Mouse (Mus musculus) heart, adult 2 months (tissue): ENCODE data around the gene Mroh8. TPM values are rescaled to one million over a fixed set of nuclear protein-coding genes. Genes with fewer than 3 reads are reported as not detected.
"Not testable (repeated sequence)": the region's sequence is repeated elsewhere in the genome, so short reads cannot be mapped to it uniquely, and the experiment has no call there.

Source experiments
- DNase-seq, 2 experiments: peaks; one replicate each; pipeline ENCODE4 v3.0.0; 2021
- H3K27ac ChIP-seq: fragments of 200-600 bp; 2 replicates; pipeline ENCODE4 v1.8.1; 2022
- H3K27me3 ChIP-seq: fragments of 200-500 bp; 2 replicates; pipeline ENCODE4 v1.6.1; 2012; ENCODE audit warnings: mild to moderate bottlenecking, low read length, inconsistent platforms, mixed read lengths; ENCODE audit not compliant: control insufficient read depth, insufficient read depth
- H3K36me3 ChIP-seq: fragments of 200-500 bp; 2 replicates; pipeline ENCODE4 v1.6.1; 2012; ENCODE audit warnings: low read length, inconsistent platforms; ENCODE audit not compliant: control insufficient read depth, insufficient read depth
- H3K4me1 ChIP-seq: fragments of 200-500 bp; 2 replicates; pipeline ENCODE4 v1.6.1; 2011; ENCODE audit warnings: low read length; ENCODE audit not compliant: control insufficient read depth, insufficient read depth
- H3K4me3 ChIP-seq: fragments of 200-600 bp; 2 replicates; pipeline ENCODE4 v1.8.1; 2022
- H3K79me2 ChIP-seq: fragments of 200-500 bp; replicated peaks from 2 replicates; pipeline ENCODE4 v1.6.1; 2012; ENCODE audit warnings: mild to moderate bottlenecking, inconsistent platforms, low read length, moderate library complexity, mixed read lengths; ENCODE audit not compliant: control insufficient read depth, insufficient read depth
- H3K9ac ChIP-seq: fragments of 200-500 bp; 2 replicates; pipeline ENCODE4 v1.6.1; 2012; ENCODE audit warnings: low read depth, mild to moderate bottlenecking, control low read depth, inconsistent platforms, low read length, mixed read lengths
- CTCF ChIP-seq: fragments of 200-600 bp; IDR thresholded peaks from 2 replicates; pipeline ENCODE4 v1.8.1; 2022; ENCODE audit warnings: antibody characterized with exemption, mild to moderate bottlenecking, moderate library complexity
- EP300 ChIP-seq: fragments of 200-500 bp; IDR thresholded peaks from 2 replicates; pipeline ENCODE4 v1.6.1; 2011; ENCODE audit warnings: low read depth, low read length, control low read depth; ENCODE audit not compliant: insufficient read depth
- POLR2A ChIP-seq: fragments of 200-500 bp; IDR thresholded peaks from 2 replicates; pipeline ENCODE4 v1.6.1; 2011; ENCODE audit warnings: mild to moderate bottlenecking, low read depth, low read length, control low read depth; ENCODE audit not compliant: insufficient read depth
- WGBS: fragments of 180-500 bp; shearing (Covaris S2); methylation state at CpG from one replicate; pipeline ENCODE4 v1.1.7; 2018; 5-methylcytosine and 5-hydroxymethylcytosine counted together
- intact Hi-C: fragments of 180-260 bp; cut with DNase I; formaldehyde crosslinking; loops from one replicate; pipeline ENCODE4 v1.15.1; 2025
- polyA plus RNA-seq: library from polyadenylated mRNA; depleted of rRNA; stranded (reverse); fragments of >200 nt; gene quantifications from 2 replicates; pipeline ENCODE4 v1.2.3, GENCODE M21; 2012
- total RNA-seq, 2 experiments: library from RNA; stranded (reverse); gene quantifications; 2 replicates each; pipeline ENCODE4 v1.2.3; 2021

Gene Mroh8
- total and polyA plus RNA-seq, 3 experiments: 0.08 to 0.21 (median 0.18) TPM

GRCm38 (mm10) chr2:157202361-157202760 is 77.0 kb downstream of the Mroh8 start:
- Histone ChIP-seq H3K27ac (no peak overlapping the region; the same call in 1 of the 2 replicates), H3K4me3 (no peak overlapping the region), H3K27me3 (no peaks in the 10 kb centered on the region), H3K4me1 (no peaks in the 10 kb centered on the region; the same call in none of the 2 replicates), H3K9ac (no peak overlapping the region), H3K79me2 (no peaks in the 10 kb centered on the region), H3K36me3 (peaks cover 2% of the 10 kb centered on the region; the same call in 1 of the 2 replicates)
- no peak for TF ChIP-seq POLR2A
- TF ChIP-seq EP300: no peak
- no peak for TF ChIP-seq CTCF
- intact Hi-C loops: loop anchor here (5.0 kb wide), 2 partner anchors 65 to 75 kb away; partner anchors contain the start of genes Mroh8, Rpn2 and Samhd1
- WGBS: 74% methylated on average over 6 of the region's 6 CpGs
- DNase-seq: no peak

GRCm38 (mm10) chr2:157201081-157201830 is 78.1 kb downstream of the Mroh8 start:
- DNase-seq: peak; percentile 38 to 63
- Histone ChIP-seq H3K79me2 (no peaks in the 10 kb centered on the region), H3K4me1 (no peaks in the 10 kb centered on the region; the same call in none of the 2 replicates), H3K9ac (peak overlapping the region; percentile 57; the same call in 1 of the 2 replicates), H3K36me3 (peaks cover 2% of the 10 kb centered on the region; the same call in 1 of the 2 replicates), H3K27ac (peak overlapping the region; percentile 82), H3K27me3 (no peaks in the 10 kb centered on the region), H3K4me3 (peak overlapping the region; percentile 42)
- intact Hi-C loops: loop anchor here (5.0 kb wide), 2 partner anchors 64 to 76 kb away; partner anchors contain the start of genes Mroh8, Rpn2 and Samhd1
- TF ChIP-seq POLR2A (peak; percentile 66), CTCF (peak; percentile 24; the same call in 1 of the 2 replicates), EP300 (no peak)
- 54% methylated on average over 6 of the region's 6 CpGs for WGBS

GRCm38 (mm10) chr2:157198405-157198804 is 80.9 kb downstream of the Mroh8 start:
- H3K36me3 ChIP-seq, intact Hi-C loops: not testable (repeated sequence)
- WGBS: 96% methylated on average over 11 of the region's 11 CpGs

GRCm38 (mm10) chr2:157190651-157191050 is 88.7 kb downstream of the Mroh8 start:
- Histone ChIP-seq H3K4me1 (no peaks in the 10 kb centered on the region), H3K9ac (no peak overlapping the region), H3K36me3 (no peaks in the 10 kb centered on the region), H3K27me3 (no peaks in the 10 kb centered on the region), H3K4me3 (no peak overlapping the region), H3K79me2 (no peaks in the 10 kb centered on the region), H3K27ac (no peak overlapping the region)
- TF ChIP-seq POLR2A (no peak), CTCF (no peak), EP300 (no peak)
- intact Hi-C loops: no loop called here
- 96% methylated on average over 4 of the region's 4 CpGs for WGBS
- no peak for DNase-seq

More at GRCm38 (mm10) chr2:157198405-157198804, 80.9 kb downstream of the Mroh8 start:
- not testable (repeated sequence) for DNase-seq, H3K27me3 ChIP-seq, H3K9ac ChIP-seq, H3K79me2 ChIP-seq, H3K4me1 ChIP-seq, H3K27ac ChIP-seq, H3K4me3 ChIP-seq

GRCm38 (mm10) chr2:157187223-157187622 is 92.1 kb downstream of the Mroh8 start:
- intact Hi-C loops: no loop called here
- Histone ChIP-seq H3K36me3 (no peaks in the 10 kb centered on the region), H3K79me2 (no peaks in the 10 kb centered on the region), H3K4me3 (no peak overlapping the region), H3K4me1 (no peaks in the 10 kb centered on the region), H3K9ac (no peak overlapping the region), H3K27me3 (no peaks in the 10 kb centered on the region), H3K27ac (no peak overlapping the region)
- DNase-seq: no peak
- 68% methylated on average over 4 of the region's 4 CpGs for WGBS
- TF ChIP-seq POLR2A: no peak
- TF ChIP-seq CTCF: no peak
- TF ChIP-seq EP300: no peak

- 82% methylated on average over 5 of the region's 5 CpGs for WGBS
- H3K79me2 ChIP-seq: no peaks in the 10 kb centered on the region
- H3K9ac ChIP-seq: no peak overlapping the region
- H3K27me3 ChIP-seq: no peaks in the 10 kb centered on the region
- intact Hi-C loops: no loop called here
- H3K27ac ChIP-seq: no peak overlapping the region
- TF ChIP-seq POLR2A: no peak
- no peak for TF ChIP-seq EP300
- TF ChIP-seq CTCF: no peak
- no peaks in the 10 kb centered on the region for H3K4me1 ChIP-seq
- H3K4me3 ChIP-seq: no peak overlapping the region
- H3K36me3 ChIP-seq: no peaks in the 10 kb centered on the region
- no peak for DNase-seq
Observed at GRCm38 (mm10) chr2:157186504-157186903, 92.8 kb downstream of the Mroh8 start.
